Mouse (Mus musculus) left cerebral cortex, adult 8-10 months (tissue): ENCODE measurements around the gene 2310022A10Rik. TPM values are rescaled to one million over a fixed set of nuclear protein-coding genes. Genes with fewer than 3 reads are reported as not detected.

Source experiments
- DNase-seq, 2 experiments: peaks; one replicate each; pipeline ENCODE4 v3.0.0; 2022; ENCODE audit warnings: low spot score in 2 of 2
- total RNA-seq, 4 experiments: library from RNA; stranded (reverse); gene quantifications; 2 replicates each; pipeline ENCODE4 v1.2.4; 2022

The 2310022A10Rik gene
- total RNA-seq, result 10 to 100 TPM; 26.1 to 34.5 (median 31.0) TPM

DNA sequence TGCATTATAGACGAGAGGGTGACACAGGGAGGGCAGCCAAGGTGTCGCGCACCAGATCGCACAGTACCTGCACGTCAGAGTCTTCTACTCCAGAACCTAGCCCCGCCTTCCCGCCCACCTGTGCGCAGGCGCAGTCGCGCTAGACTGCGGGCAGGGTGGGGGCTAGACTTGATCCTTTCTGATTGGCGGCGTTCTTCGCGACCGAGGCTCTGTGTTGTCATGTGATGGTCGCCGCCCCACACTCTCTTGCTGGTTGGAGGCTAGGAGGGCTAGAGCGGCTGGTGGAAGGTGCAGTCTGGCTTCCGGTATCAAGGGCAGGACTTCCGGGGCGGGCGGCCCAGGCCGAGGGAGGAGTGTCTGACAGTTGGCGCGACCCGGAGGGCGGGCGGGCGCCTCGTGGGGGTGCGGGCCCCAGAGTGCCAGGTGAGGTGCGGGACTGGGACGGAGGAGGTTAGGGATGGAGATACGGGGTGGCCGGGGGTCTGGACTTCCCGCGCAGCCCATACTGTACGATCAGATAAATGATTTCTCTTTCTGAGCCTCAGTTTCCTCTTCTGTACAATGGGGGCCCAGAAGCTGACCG, at the start of gene 2310022A10Rik, which contains the start of gene Pld3:
Gene 2310022A10Rik, plus strand, starts transcription at position 303 of the 583 bp plus-strand sequence.
Gene Pld3, minus strand, starts transcription at position 288 of the 583 bp plus-strand sequence.
- DNase-seq, result peak; percentile 82 to 99

DNA sequence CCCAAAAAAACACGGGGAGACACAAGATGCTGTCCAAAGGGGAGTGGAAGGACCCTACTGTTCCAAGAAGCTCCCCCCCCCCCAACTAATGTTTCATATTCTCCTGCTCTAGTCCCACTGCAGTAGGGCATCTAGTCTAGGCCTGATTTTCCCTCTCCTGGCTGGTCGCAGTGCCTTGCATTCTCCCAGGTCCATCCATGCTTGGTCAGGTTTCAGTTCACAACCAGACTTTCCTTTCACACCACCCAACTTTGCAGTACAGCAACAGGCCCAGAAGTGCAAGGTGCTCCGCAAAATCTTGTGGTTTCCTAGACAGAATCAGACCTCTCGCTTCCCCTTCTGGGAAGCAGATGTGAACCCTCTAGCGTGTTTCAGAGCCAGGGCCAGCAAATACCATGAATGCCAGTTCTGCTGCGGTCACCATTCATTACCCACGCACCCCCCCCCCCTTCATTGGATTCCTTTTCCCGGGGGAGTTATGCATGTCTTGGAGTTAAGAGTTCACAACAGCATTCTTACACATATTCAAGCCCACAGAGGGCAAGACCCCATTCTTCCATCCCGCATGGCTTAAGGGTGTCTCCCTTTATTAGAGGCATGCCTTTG, 46.2 kb upstream of the 2310022A10Rik start:
- no peak for DNase-seq

DNA sequence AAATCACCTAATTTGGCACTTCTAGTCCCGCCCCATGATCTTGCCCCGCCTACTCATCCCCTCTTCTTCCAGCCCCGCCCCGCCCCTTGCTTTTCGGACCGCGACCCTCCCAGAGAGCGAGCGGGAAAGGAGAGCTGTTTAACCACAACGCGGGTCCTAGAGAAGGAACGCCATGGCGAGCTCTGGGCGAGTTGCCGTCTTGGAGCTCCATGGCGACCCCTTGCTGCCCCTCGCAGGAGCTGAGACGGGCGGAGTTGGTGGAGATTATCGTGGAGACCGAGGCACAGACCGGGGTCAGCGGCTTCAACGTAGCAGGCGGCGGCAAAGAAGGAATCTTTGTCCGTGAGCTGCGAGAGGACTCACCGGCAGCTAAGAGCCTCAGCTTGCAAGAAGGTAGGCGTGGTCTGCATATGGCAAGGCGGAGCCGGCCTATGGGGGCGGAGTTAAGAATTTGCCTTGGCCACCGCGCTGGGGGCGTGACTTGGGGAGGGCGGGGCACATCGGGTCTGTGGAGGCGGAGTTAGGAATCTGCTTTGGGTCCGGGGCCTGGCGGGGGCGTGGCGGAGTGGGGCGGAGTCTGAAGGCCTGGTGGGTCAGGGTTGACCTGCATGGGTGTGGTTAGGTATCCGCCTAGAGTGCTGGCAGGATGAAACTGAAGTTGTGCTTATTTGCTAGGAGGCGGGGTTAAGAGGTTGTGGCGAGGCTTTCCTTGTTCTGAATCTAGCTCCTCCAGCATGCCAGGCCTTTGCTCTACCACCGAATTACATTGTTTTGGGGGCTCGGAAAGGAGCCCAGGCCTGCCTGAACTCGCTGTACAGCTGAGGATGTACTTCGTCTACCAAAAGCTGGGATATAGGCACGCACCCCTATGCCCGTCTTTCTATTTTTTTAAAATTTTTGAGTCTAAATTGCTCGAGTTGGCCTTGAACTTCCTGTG, 45.1 kb upstream of the 2310022A10Rik start:
- peak; percentile 76 to 89 for DNase-seq

DNA sequence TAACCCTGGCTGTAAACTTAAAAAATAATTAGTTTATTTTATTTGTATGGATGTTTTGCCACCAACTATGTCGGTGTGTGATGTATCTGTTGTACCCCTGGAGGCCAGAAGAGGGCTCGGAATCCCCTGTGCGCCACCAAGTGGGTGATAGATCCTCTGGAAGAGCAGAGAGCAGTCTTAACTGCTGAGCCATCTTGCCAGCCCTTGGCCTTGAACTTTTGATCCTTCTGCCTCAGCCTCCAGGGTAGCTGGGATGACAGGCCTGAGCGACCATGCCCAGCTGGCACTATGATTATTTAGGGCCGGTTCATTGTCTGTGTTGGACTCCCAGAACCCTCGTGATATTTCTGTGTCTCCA, 44.4 kb upstream of the 2310022A10Rik start:
- DNase-seq, result no peak

DNA sequence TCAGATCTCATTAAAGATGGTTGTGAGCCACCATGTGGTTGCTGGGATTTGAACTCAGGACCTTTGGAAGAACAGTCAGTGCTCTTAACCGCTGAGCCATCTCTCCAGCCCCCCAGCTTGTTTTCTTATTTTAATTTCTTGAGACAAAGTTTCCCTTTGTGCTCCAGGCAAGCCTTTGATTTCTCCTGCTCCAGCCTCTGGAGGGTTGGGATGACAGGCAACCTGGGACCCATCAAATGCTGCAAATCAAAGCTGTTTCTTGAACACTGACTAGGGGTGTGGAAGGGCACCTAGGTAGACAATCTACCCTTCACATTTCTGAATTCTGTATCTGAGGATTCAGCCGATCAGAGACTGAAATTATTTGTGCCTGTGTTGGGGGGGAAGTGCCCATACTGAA, 42.2 kb upstream of the 2310022A10Rik start:
- DNase-seq, result no peak

DNA sequence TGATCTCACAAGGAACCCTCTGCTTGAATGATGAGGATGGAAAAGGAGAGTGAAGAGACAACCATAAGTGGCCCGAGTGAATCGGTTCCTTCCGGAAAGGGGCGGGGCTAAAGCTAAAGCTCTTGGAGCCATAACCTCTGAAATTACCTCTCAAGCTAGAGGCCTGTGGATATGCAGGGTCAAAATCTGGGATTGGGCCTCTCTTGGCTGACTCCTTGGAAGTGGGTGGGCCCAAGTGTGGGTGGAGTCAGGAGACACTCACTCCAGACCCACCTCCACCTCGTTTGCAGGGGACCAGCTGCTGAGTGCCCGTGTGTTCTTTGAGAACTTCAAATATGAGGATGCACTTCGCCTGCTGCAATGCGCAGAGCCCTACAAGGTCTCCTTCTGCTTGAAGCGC, 38.1 kb upstream of the 2310022A10Rik start:
- DNase-seq, result no peak

DNA sequence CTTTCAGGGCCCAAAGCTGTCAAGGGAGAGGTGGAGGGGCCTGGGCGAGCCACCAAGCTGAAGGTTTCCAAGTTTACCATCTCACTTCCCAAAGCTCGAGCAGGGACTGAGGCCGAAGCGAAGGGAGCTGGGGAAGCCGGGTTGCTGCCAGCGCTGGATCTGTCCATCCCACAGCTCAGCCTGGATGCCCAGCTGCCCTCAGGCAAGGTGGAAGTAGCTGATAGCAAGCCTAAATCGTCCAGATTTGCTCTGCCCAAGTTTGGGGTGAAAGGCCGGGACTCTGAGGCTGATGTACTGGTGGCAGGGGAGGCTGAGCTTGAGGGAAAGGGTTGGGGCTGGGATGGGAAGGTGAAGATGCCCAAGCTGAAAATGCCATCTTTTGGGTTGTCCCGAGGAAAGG, 34.7 kb upstream of the 2310022A10Rik start:
- no peak for DNase-seq

DNA sequence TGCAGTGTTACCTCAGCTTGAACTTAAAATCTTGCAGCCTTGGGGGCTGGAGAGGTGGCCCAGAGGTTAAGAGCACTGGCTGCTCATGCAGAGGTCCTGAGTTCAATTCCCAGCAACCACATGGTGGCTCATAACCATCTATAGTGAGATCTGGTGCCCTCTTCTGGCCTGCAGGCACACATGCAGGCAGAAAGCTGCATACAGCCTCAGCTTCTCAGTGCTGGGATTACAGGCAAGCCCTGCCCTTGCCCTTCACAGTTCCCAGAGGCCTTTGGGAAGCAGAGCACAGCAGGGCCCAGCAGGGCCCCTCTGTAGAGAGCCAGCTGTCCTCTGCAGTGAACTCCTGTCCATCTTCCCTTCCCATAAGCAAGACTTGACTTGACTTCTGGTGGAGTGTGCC, 32.9 kb upstream of the 2310022A10Rik start:
- DNase-seq, result no peak

DNA sequence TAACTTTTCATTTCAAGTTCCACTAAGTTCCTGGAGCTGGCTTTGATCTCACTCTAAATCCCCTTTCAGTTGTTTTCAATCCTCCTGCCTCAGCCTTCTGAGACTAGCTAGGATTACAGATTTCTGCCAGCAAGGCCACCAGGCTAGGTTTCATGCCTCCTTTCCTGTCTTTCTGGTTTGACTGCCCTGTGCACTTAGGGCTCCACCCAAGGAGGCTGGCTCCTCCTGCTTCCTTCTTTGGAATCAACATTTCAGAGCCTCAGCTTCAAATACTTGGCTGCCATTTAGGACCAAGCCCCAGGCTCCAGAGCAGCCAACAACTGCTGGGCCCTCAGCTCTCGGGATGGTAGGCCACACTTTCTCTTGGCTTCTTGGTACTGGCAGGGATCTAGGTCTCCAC, 32.4 kb upstream of the 2310022A10Rik start:
- DNase-seq, result no peak

DNA sequence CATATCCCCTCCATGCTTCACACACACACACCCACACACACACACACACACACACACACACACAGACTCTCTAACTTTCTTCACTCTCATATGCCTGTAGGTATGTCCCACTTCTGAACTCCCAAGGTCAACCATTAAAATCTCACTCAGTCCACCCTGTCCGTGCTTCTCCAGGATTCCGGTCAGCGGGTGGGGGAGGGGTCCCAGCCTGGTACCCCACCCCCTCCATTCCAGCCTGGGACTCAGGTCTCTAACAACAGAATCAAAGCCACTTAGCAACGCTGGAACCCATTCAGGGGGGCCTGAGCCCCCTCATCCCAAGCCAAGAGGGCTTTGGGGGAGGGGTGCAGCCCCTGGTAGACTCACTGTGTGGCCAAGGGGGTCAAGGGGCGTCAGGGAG, 30.1 kb upstream of the 2310022A10Rik start, which contains the start of gene Hipk4:
Gene Hipk4, plus strand, starts transcription at position 301 of the 400 bp plus-strand sequence.
- DNase-seq, result no peak

DNA sequence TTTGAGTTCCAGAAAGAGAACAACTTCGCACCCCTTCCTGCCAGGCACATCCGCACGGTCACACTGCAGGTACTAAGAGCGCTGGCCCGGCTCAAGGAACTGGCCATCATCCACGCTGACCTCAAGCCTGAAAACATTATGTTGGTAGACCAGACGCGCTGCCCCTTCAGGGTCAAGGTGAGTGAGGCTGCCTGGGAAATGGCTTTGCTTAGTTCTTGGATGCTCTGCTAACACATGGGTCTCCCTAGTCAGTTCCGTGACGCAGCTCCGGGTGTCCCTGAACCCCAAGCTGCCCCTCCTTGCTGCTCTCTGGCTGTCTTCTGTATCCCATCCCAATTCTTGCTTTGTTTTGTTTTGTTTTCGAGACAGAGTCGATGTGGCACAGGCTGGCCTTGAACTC, 29.2 kb upstream of the 2310022A10Rik start:
- DNase-seq, result no peak

DNA sequence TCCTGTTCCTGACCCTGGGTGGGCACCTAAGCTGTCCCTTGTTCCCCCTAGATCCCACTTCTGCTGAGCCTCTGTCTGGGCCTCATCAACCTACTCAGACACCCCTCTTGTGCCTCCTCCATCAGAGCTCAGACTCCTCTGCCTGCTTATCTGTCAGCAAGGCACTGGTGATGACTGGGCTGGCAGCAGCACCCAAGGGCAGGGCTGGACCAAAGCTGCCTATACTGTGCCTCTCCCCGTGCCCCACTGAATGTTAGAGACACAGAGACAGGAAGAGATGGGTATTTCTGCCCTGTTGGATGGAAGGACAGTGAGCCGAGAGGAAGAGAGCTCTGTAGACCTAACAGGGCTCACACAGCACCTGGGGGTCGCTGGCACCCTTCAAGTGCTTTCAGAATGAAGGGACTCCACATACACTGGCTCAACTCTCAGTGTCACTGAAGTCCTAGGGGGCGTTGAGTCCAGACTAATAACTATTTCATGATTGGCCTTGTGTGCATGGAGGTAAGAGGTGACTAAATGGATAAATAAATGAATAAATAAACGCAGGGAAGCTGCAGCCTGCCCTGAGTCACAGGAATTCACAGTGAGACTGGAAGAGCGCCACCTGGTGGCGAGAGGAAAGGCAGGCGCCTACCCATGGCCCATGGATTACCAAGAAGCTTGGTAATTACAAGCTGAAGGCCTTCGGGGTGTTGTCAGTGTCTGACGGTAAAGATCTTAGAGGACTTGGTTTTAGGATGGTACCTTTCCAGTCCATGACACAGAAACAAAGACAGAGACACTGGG, 26.8 kb upstream of the 2310022A10Rik start:
- peak in 1 of 2 experiments; percentile 61 for DNase-seq

DNA sequence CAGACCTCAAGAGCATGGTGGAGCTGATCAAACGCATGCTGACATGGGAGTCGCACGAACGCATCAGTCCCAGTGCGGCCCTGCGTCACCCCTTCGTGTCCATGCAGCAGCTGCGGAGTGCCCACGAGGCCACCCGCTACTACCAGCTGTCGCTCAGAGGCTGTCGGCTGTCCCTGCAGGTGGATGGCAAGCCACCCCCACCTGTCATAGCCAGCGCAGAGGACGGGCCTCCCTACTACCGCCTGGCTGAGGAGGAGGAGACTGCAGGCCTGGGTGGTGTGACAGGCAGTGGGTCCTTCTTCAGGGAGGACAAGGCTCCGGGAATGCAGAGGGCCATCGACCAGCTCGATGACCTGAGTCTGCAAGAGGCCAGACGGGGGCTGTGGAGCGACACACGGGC, 24.0 kb upstream of the 2310022A10Rik start:
- no peak for DNase-seq

DNA sequence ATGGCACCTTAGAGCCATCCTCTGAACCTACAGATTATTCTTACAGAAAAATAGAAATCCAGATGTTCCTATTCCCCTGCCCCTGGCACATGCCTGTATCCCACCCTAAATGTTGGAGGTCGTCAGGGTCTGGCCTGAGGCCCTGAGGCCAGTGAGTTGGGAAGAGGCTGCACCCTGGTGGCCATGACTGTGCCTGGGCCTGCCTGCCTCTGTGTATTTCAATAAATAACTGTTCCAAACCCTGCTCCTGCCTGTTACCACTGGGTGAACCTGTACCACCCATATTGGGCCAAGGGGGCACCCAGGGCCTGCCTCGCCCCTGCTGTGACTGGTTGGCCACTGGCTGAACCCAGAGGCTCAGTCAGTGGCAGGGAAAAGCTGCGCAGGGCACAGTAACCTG, 22.1 kb upstream of the 2310022A10Rik start:
- no peak for DNase-seq

DNA sequence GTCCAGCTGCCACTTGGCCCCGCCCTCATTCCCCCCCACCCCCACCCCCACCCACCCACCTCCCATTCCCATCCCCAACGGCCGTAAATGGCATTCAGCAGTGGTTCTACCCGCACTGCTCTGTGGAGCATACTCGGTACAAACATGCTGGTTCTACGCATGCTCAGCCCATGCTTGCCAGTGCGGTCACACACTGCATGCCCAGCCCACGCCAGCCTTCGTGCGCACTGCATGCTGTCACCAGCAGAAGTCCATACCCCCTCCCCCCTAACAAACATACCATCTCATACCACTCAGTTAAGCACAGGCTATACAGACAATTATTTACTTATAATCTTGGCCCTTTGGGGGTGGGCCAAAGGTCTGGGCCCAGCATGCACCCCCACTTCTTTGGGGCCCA, 21.3 kb upstream of the 2310022A10Rik start:
- DNase-seq, result no peak

DNA sequence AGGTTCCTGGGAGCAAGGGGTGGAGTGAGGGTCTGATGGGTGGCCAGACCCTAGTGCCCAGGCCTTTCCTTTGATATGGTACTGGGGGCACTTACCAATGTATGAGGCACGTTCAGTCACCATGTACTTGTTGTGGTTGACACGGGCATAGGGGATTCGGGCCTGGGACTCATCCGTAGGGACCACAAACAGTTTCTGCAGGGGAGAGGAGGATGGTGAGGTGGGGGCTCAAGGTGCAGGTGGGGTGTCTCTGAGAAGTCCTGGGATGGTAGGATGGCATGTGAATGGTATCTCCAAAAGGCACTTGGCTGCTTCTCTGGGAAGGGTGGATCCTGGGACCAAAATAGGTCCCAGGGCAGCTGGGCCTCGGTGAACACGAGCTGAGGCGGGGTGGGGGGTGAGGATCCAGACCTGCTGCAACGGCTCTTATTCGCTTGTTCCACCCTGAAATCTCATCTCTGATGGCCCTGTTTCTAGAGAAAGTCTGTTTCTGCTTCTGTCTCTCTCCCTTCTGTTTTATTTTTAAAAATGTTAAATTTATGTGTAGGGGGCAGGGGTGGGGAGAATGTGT, 20.5 kb upstream of the 2310022A10Rik start:
- DNase-seq, result no peak

DNA sequence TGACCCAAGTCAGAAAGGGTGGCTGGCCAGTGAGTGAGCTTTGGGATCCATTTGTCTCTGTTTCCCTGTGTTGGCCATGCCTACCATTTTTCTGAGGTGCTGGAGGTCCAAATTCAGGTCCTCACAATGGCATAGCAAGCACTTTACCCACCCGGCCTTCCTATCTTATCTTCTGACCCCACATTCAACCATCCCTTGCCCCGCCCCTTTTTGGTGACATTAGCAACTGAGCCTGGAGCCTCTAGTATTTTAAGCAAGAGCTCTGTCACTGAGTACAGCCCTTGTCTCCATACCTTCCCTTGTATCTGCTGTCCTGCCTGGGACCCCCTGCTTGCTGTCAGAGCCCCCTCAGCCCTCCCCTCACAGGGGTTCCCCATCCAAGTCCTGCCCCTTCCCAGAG, 17.6 kb upstream of the 2310022A10Rik start:
- DNase-seq, result no peak

DNA sequence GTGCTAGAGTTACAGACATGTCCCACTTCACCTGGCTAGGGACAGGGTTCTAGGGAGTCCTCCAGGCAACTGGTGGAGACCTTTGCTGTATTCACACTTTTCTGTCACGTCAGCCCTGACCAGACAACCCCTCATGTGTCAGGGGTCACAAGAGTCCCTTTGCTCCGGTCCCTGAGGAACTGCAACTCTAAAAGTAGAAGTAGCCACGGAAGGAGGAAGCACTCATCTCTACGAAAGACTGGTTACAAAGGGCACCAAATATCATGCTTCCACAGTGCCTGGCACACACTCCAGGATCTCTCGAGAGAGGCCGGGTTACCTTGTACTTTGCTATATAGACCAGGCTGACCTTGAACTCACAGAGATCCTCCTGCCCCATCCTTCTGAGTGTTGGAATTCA, 16.4 kb upstream of the 2310022A10Rik start:
- DNase-seq, result no peak

DNA sequence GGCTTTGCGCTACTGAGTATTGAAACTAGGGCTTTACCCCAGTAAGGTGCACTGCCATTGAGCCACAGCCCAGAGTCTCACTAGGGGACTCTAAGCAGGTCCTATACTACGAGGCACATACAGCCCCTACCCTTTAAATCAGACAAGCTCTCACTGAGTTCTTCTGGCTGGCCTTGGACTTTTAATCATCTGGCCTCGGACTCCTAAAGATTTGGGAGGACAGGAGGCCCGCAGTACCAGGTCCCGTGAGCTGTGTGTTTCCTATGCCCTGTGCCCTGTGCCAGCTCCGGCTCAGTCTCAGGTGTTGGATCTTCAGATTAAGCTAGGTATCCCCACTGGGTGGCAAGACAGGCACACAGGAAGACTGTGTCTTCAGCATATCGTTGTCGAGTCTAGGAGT, 15.0 kb upstream of the 2310022A10Rik start:
- DNase-seq, result no peak

DNA sequence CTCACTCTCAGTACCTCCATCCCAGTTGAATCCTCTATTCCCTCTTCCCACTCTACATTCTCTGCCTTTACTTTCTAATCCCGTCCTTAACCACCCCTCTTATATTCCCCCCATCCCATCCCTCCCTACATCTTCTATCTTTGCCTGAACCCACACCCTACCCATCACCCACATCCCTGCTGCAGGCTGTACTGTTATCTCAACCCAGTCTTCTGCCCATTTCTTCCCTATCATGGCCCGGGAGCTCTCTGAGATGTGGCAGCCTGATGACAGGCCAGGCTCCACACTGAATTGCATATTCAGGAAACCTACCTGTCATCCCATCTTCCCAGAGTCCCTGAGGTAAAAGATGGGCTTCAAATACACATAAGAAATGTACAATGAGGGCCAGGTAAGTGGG, 14.2 kb upstream of the 2310022A10Rik start:
- DNase-seq, result no peak

DNA sequence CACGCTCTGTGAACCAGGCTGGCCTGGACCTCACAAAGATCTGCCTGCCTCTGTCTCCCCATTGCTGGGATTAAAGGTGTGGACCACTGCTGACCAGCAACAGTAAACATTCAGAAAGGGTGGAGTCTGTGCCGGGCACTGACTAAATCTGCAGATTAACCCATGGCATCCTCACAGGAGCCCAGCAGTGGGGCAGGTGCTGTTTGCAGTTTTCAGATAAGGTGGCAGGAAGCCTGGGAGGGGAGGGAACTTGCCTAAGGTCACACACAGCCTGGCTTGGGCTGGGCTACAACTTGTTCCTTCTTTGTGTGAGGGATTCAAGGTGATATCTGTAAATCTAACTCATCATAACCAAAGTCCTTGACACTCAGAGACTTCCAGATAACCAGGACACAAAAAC, 12.5 kb upstream of the 2310022A10Rik start:
- no peak for DNase-seq
